Mouse (Mus musculus): ENCODE results near the gene Rcor2.

The Rcor2 gene

DNA sequence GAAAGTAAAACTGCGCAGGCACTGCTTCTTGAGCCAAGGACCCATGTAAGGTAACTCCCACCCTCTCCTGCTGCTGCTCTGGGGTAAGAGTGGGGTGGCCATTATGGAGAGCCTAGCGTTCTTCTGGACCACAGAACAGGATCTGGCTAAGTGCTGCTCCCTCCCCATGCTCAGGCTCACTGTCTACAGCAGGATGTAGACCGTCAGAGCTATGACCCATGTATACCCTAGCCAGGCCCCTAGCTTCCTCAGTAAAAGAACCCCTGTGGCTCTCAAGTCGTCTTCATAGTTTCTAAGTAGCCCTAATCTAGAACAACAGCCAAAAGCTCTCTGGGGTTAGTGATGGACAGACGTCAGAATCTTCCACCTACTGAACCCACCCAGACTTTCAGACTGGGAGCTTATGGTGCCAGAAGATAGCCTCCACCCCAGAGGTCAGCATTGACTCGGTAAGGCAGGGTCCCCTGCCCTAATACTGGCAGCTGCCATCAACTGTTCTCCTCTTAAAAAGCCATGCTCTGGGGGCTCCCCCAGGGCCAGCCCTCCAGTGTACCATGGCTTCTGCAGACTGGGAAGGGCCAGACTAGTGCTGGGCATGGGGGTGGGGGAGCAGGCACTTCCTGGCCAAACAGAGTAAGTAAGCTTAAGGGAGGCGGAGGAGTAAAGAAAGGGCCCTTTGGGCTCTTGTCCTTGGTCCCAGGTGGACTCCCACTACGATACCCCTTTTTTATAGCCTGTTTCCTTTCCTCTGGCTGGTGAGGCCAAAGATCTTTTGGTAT lies 27.2 kb downstream of the Rcor2 start:
- no peak for DNase-seq (ENCODE audit: low spot score in 2 of 2)

DNA sequence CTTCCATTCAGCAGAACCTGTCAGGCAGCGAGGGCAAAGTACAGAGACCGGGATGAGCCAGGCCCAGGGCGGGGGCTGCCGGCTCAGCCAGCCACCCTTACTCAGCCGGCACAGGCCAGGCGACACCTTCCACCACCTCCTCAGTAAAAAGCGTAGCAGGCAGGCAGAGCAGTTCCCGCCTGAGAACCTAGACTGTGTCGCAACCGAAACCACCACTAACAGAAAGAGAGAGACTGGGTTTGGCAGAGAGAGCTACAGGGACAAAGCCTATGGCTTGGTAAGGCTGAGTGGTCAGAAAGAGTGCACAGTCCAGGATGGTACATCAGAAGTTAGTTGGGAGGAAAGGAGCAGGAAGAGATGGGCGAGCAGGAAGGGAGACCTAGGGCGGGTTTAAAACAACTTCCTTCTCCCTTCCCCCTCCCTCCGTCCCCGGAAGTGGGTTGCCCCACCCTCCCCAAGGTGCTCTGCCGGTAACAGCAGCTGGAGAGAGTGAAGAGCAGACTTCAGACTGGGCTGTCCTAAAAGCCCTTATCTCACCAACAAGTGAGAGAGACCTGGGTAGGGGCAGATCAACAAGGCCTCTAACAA lies 28.0 kb downstream of the Rcor2 start:
- peak; percentile 42 to 46 for DNase-seq (ENCODE audit: low spot score in 2 of 2)

DNA sequence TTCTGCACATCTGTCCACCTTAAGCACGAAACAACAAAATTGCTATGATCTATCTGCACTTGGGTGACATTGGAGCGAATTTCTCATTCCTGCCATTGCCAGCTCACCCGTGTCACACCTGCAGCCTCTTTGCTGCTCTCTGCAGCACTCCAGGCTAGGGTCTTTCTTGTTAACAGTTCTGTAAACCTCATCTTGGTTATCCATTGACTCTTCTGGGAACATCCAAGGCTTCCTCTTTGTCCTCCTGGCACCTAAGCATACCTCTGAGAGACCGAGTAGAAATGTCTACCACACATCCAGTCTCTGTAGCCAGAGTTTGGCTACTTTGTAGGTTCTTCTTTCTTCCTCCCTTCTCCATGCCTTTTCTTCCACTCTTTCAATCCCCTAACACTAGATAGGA lies 28.8 kb downstream of the Rcor2 start:
- DNase-seq (ENCODE audit: low spot score in 2 of 2) = no peak

DNA sequence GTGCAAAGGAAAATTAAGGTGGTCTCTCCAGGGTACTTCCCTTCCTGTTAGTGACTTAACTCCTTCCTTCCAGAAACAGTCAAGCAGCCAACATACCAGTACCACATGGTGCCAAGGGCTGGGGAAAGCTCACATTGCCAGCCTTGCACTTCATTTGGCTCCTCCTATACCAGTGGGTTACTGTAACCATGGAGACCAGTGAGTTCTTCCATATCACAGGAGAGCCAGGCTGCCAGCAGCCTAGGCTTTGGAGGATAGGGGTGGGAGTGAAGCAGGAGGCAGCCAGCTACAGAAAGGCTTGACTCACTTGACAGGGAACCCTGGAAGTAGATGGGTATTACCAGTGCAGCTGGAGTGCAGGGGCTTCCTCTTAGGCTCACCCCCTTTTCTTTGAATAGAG lies 31.9 kb downstream of the Rcor2 start:
- no peak for DNase-seq (ENCODE audit: low spot score in 2 of 2)

DNA sequence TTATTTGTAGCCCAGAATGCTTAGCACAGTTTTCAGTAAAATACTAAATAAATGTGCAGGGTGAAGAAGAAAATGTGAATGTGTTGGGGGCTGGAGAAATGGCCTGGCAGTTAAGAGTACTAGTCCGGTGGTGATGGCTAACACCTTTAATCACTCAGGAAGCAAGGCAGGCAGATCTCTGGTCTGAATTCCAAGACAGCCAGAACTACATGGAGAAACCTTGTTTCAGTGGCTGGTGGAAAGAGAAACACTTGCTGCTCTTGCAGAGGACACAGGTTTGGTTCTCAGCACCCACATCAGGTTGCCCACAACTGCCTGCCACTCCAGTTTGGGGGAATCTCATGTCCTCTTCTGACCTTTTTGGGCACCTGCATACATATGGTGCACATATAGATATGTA lies 33.0 kb downstream of the Rcor2 start:
- DNase-seq (ENCODE audit: low spot score in 2 of 2) = no peak

DNA sequence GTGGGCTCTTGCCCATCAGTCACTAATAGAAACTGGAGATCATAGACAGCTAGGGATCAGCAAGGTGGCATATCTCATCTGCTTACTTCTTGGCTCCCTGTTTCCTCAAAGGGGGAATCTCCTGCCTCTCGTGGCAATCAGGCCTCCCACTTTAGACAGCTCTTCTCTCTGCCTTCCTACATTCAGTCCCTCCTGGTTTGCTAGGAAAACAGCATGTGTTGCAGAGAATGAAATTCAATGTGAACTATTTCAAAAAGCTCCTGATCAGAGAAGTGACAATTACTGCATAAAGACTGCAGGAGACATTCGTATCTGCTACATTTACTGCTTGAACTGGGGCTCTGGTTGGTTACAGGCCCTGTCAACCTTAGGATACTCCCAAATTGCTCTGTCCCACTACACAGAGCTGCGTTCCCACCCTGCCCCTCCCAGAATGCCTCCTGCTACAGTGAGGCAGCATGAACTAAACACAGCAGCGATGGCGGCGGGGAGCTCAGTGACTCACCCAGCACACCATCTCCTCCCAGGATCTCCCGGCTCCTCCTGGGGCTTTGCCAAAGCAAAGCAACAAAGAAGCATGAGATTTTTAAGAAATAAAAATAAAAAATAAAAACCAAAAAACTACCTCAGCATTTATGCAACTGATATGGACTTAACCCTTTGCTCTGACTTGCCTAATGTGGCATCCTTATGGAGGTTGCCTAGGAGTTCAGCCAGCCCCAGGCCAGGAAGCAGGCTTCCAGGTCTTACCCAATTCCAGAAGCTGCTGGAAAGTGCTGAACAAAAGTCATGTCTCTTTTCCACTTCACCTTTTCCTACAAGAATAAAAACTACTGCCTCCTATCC lies 34.7 kb downstream of the Rcor2 start:
- DNase-seq (ENCODE audit: low spot score in 2 of 2) = peak; percentile 54 to 70

DNA sequence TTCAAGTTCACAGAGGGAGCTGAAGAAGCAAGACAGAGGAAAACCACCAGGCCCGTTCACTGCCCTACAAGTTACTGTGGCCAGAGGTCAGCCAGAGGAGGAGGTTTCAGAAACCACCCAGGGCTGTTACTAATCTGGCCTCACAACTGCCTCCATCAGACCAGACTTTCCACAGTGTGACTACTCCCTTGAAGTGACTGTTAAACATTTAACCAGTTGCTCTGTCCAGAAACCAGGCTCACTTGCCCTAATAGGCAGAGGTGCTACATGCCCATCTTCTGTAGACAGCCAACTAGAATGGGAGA lies 35.3 kb downstream of the Rcor2 start:
- DNase-seq (ENCODE audit: low spot score in 2 of 2) = peak; percentile 49 to 65

DNA sequence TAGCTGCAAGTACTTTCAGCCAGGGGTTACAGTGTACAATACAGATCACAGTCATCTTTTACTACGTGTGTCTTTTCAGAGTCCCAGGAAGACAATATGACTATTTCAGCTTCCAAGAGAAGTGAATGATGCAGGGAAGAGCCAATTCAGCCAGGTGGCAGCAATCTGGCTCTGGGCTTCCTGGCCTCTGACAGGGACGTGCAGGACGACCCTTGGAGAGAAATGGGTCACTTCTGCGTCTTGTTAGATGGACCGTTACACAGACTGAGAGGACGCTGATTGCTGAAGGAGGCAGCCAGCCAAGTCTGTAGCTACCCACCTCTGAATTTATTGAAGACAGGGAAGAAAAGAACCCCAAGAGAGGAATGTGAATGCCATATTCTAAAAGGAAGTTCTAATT lies 36.7 kb downstream of the Rcor2 start:
- DNase-seq (ENCODE audit: low spot score in 2 of 2) = no peak

DNA sequence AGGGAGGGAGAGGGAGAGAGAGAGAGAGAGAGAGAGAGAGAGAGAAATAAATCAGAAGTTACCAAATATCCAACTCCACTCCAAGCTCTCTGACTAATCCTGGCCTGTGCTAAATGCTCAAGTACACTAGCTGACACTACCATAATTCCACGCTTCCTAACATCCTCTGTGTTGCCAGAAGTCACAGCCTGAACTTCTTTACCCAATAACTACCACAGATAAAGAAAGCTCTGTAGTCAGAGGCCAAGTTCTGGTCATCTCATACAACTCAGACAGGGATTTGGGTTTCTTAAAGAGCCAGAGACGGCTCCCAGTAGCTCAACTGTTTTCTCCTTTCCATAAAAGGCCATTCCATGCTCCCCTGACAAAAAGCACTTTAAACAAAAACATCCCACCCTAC lies 37.7 kb downstream of the Rcor2 start:
- peak; percentile 8 to 20 for DNase-seq (ENCODE audit: low spot score in 2 of 2)

DNA sequence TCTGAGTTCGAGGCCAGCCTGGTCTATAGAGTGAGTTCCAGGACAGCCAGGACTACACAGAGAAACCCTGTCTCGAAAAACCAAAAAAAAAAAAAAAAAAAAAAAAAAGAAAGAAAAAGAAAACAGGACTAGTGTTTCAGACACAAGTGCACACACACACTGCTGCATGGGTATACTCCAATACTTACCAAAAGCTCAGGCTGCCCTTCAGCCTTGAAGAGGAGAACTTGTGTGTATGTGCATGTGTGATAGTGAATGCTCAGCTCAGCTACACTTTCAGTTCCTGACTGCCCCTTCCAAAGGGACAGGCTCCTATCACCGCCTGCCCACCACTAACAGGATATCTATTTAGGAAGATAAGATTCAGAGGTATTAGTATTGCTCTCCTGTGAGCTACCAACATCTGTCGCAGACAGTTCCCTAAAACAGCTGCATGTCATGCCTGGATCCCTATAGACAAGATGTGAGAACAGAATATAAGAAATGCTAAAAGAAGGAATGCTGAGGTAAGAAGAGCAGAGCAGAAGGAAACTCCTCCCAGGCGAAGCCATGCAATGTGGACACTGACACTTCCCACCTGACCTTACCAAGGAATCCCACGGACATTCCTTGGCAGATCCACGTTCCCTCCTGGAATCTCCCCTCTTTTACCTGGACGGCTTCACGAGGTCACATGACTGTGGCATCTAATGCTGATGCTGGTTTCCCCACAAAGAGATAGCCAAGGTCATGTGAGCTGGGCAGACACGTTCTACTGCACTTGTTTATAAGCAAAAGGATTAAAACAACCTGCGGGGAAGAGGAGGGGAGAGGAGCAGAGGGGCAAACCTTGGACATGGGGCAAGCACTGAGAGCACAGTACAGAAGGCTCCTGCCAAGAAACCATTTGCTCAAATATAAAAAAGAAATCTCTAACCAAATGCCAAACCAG lies 38.5 kb downstream of the Rcor2 start:
- DNase-seq (ENCODE audit: low spot score in 2 of 2) = no peak

DNA sequence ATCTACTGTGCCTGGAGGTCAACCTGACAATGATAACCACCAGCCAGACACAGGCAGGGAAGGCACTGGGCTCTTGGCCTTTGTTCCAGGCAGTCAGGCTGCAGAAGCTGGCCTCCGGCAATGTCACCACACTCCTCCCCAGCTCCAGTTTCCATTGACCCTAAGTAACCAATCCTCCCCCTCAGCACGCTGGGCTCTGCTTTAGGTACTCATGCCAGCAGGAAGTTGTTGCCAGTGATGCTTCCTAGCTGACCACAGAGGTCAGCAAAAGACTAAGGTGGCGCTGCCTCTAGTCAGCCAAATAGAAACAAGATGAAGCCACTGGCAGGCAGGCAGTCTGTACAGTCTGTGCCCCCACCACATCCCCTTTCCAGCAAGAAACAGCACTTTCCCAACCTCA lies 39.8 kb downstream of the Rcor2 start:
- DNase-seq (ENCODE audit: low spot score in 2 of 2) = peak; percentile 24 to 48

DNA sequence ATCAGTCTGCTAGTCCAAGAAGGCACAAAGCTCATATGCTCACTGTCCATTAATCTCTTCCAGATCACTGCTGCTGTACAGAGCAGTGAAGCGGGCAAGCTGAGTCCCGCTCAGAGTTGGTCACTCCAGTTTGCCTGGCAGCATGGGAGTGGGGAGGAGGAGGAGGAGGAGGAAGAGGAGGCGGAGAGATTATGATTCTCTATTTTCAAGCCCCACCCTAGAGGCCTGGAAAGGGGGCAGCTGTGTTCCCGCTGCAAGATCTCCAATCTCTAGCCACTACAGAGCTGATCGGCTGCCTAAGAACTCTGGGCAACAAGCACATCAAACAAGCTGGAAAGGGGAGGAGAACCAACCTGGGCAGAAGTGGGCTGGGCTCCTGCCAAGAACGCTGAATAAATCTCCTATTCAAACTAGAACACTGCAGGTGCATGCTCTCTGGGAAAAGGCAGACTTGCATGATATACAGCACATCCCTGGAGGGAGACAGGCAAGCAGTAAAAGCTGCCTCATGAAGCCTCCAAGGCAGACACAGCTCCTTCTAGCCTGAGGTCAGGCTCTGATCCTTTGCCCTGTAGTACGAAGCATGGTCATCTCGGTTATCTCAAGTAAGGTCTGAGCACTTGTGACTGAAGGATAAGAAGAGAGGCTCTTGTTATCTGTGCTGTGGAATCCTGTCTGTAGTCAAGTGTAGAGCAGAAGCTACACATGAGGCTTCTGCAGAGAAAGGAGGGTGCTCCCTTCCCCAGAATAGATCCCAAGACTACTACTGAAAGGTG lies 41.1 kb downstream of the Rcor2 start:
- peak; percentile 65 to 67 for DNase-seq (ENCODE audit: low spot score in 2 of 2)

DNA sequence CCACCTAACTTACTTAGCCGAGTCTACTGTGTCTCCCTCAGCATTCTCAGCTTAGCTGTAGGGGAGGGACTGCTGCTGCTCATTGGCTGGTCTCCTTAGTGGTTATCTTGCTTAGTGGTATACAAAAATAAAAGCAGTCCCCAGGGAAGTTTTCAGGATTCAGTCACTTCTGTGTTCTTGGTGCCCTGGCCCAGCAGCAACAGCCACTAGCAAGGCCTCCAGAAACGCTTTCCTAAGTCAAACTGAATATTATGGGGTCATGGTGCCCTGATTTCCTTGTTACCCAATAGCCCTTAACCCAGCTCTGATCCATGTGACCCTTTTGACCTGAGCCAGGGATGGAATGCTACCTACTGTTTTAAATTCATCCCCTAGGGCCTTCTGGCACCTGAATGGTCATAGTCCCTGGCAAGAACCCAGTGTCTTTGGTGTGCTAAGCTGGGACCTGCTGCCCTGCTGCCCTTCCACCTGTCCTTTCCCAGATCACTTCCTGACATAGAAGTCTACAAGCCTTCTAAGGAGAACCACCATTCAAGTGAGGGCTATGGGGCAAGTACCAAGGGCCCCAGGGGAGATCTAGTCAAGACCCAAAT lies 42.7 kb downstream of the Rcor2 start:
- DNase-seq (ENCODE audit: low spot score in 2 of 2) = peak in 1 of 2 experiments; percentile 19

DNA sequence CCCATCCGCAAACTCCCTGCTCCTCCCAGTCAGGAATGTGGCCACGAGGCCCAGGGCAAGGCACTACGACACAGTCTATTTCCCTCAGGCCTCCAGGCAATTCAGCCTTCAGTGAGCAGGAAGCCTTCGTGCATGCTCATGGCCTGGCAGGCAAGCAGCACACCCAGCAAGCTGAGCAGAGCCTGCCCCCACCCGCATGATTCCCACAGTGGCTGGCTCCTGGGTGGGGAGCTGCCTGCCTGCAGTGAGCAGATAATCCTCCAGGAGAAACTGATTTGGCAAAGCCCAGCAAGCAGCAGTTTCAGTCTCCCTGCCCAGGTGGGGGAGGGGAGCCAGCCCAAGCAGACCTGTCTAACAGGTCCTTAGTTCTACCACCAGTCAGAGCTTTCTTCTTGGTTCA lies 43.6 kb downstream of the Rcor2 start:
- DNase-seq (ENCODE audit: low spot score in 2 of 2) = peak; percentile 79 to 86

DNA sequence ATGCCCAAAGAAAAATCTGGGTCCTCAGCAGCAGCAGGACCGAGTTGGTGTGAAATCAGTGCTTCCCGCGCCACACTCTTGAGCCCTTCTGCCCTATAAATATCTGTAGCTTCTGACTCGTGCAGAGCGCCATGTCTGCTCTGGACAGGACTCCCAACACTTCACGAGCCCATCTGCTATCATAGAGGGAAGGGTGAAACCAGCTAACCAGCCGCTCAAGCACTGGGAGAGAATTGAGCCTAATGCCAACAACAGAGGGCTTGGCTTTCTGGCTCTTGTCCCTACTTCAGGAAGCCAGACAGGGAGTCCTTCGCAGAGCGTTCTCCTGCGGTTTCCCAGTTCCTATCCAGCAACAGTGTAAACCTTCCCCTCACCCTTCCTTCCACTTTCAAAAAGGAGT lies 44.2 kb downstream of the Rcor2 start:
- DNase-seq (ENCODE audit: low spot score in 2 of 2) = no peak

DNA sequence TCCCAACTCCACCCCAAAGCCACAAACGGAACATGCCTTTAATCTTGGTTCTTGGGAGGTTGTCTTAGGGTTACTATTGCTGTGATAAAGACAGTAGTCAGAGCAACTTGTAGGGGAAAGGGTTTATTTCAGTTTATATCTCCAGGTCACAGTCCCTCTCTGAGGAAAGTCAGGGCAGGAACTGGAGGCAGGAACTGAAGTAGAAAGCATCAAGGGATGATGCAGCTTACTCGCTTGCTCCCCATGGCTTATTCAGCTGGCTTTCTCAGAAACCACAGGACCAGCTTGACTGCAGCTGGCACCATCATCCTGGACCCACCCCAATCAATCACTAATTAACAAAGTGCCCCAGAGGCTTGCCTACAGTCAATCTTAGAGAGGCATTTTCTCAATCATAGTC lies 46.5 kb downstream of the Rcor2 start:
- no peak for DNase-seq (ENCODE audit: low spot score in 2 of 2)

DNA sequence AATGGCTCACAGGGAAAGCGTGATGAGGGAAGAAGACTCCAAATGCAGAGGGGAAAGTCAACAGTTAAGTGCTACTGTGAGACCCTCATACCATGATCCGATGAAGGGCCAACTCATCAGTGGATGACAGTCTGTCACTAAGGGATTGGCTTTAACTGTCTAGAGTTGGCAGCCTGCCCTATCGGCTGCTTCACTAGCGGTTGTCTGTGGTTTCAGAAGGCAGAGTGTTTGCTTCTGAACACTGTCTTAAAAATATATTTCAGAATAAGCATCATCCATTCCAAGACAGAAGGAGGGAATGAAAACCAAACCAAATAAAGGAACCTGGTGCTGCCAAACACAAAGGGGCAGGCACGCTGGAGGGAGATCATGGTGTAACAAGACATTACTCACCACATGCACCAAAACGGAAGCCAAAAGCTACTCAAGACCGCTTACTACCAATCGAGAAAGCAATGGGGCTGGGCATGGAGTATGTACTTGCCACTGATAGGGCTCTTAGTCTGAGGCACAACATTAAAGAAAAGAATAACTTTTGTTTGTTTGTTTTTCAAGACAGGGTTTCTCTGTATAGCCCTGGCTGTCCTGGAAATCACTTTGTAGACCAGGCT lies 48.0 kb downstream of the Rcor2 start:
- no peak for DNase-seq (ENCODE audit: low spot score in 2 of 2)

DNA sequence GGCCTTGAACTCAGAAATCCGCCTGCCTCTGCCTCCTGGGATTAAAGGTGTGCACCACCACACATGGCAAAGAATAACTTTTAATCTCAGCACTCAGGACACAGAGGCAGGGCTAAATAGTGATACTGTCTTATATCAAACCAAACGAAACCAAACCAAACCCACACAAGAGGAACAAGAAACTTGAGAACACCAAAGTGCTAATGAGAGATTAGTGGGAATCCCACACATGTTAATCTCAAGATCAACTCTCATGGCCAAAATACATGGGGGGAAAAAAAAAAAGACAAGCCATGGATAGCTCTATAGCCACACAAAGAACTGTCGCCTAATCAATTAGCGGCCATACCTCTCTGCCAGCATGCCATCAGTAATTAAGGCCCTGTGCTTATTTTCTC lies 48.5 kb downstream of the Rcor2 start:
- no peak for DNase-seq (ENCODE audit: low spot score in 2 of 2)

DNA sequence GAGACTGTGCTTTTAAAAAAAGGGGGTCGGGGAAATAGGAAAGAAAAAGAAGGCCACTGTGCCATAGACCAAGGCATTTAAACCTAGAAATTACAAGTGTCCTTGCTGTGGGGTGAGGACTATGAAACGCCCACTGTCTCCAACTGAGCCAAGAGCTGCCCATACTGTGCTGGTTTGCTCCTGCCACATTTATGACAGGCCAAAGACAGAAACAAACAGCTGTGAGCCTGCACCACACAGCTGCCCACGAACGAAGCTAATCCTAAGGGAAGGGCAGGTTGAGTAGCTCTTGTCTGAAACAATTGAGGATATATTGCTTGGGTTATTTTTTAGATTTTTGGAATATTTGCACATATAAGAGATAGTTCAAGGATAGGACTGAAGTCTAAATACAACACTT lies 49.7 kb downstream of the Rcor2 start:
- DNase-seq (ENCODE audit: low spot score in 2 of 2) = no peak

DNA sequence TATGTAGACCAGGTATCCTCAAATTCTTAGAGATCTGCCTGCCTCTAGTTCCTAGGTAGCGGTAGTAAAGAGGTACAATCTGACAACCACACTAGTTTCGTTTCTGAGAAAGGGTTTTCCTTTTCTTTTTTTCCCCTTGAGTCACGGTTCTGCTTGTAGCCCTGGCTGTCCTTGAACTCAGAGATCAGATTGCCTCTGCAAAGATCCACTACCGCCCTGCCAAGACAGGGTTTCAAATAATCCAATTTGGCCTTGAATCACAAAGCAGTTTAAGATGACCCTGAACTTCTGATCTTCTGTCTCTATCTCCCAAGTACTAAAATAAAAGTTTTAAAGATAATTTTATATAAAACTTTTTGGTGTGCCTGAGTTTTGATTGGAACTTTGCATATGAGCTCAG lies 50.6 kb downstream of the Rcor2 start:
- no peak for DNase-seq (ENCODE audit: low spot score in 2 of 2)
